Mouse (Mus musculus) brain, embryonic 14.5 days (tissue): Measurements from ENCODE around the gene Unc50.

Experiments used
- CTCF ChIP-seq: fragments of 200-500 bp; IDR thresholded peaks from 2 replicates; pipeline ENCODE4 v1.5.1; 2012; ENCODE audit warnings: inconsistent platforms, mild to moderate bottlenecking, moderate library complexity, borderline replicate concordance; ENCODE audit not compliant: insufficient read depth, insufficient read length; ENCODE audit errors: extremely low read depth
- POLR2A ChIP-seq: fragments of 200-500 bp; IDR thresholded peaks from 2 replicates; pipeline ENCODE4 v1.6.1; 2012; ENCODE audit warnings: mild to moderate bottlenecking, inconsistent platforms, borderline replicate concordance; ENCODE audit not compliant: poor library complexity, insufficient read depth, insufficient read length, severe bottlenecking; ENCODE audit errors: extremely low read depth

GRCm38 (mm10) chr1:37484612-37485011 is 54.7 kb downstream of the Unc50 start:
- TF ChIP-seq CTCF (no peak), POLR2A (no peak)
